Mouse (Mus musculus): ENCODE data around the gene Vmn2r27. TPM values are rescaled to one million over a fixed set of nuclear protein-coding genes. Genes with fewer than 3 reads are reported as not detected.

Gene Vmn2r27
- polyA plus RNA-seq (2012; rRNA removed) (not detected in 2 replicates), polyA plus RNA-seq (2014; fragmentation: Nextera tagmentation; extraction: Ambion mirVana) (not detected in 2 replicates)

DNA sequence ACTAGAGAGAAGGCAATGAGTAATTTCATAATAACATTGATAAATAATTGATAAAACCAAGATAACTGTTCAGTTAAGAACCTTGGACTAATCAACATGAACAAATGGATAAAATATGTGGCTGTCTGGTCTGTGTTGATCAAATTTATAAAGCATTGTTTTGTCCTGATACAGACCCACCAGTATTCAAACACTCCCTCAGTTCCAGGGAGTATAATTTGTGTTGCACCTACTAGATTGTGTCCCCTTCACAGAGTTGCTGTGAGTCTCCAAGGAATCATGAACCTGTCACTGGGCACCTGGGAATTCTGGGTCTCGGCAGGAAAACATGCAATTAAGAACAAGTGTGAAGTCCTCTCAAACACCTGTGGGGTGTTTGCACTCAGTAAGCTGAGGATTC lies at the start of gene Vmn2r27:
Gene Vmn2r27 (minus strand): TSS at position 101 of the 400 bp plus-strand sequence.
- no peaks in the 10 kb centered on the region for H3K36me3 ChIP-seq (ENCODE audit: control insufficient read depth, insufficient read depth, low read length)
- ATAC-seq (ENCODE audit: low FRiP score, low read depth), result no peak
- H3K4me2 ChIP-seq (replicated peaks; ENCODE audit: low read depth, low read length, severe bottlenecking), result no peak within 1 kb of the TSS
- DNase-seq (ENCODE audit: low spot score), result no peak
- H3K27ac ChIP-seq (replicated peaks; ENCODE audit: low read depth, low read length), result no peak within 1 kb of the TSS
- 69% methylated on average over 1 of the region's 1 CpGs for WGBS
- no peaks in the 10 kb centered on the region for H3K4me1 ChIP-seq (ENCODE audit: control insufficient read depth, insufficient read depth, low read length)
- H3K4me3 ChIP-seq (replicated peaks; ENCODE audit: low read length), result no peak within 1 kb of the TSS
- TF ChIP-seq POLR2A (IDR thresholded peaks at IDR 0.05; ENCODE audit: borderline replicate concordance, extremely low read depth, insufficient read depth, insufficient read length), result no peak
- H3K9ac ChIP-seq (ENCODE audit: low read depth, low read length, severe bottlenecking), result no peak within 1 kb of the TSS
- no peaks in the 10 kb centered on the region for H3K27me3 ChIP-seq (ENCODE audit: control insufficient read depth, insufficient read depth, low read length)
- no peaks in the 10 kb centered on the region for H3K9me3 ChIP-seq (ENCODE audit: control insufficient read depth, low read length)

DNA sequence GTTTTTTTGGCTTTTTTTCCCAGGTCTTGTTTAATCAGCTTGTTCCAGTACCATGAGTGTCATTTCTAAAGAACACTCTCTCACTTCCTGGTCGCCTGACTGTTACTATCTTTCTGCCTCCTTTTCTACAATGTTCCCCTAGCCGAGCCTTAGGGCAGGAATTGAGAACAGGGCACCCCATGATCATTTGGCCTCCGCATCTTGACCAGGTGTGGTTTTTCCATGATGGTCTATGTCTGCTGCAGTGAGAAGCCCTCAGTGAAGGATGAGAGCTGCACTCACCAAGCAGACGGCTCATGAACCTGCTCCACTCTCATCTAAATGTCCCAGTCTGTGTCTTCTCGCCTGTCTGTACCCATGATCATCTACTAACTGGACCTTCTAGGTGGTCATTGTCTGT lies 46.6 kb upstream of the Vmn2r27 start:
- Histone ChIP-seq H3K27ac (replicated peaks; ENCODE audit: low read depth, low read length) (no peak overlapping the region), H3K4me2 (replicated peaks; ENCODE audit: low read depth, low read length, severe bottlenecking) (no peak overlapping the region), H3K4me3 (replicated peaks; ENCODE audit: low read length) (no peak overlapping the region), H3K27me3 (ENCODE audit: control insufficient read depth, insufficient read depth, low read length) (no peaks in the 10 kb centered on the region), H3K36me3 (ENCODE audit: control insufficient read depth, insufficient read depth, low read length) (no peaks in the 10 kb centered on the region), H3K4me1 (ENCODE audit: control insufficient read depth, insufficient read depth, low read length) (no peaks in the 10 kb centered on the region), H3K9me3 (ENCODE audit: control insufficient read depth, low read length) (no peaks in the 10 kb centered on the region), H3K9ac (ENCODE audit: low read depth, low read length, severe bottlenecking) (no peak overlapping the region)
- WGBS, result 82% methylated on average over 5 of the region's 5 CpGs
- no peak for TF ChIP-seq POLR2A (IDR thresholded peaks at IDR 0.05; ENCODE audit: borderline replicate concordance, extremely low read depth, insufficient read depth, insufficient read length)
- ATAC-seq (ENCODE audit: low FRiP score, low read depth) (no peak), DNase-seq (ENCODE audit: low spot score) (no peak)

DNA sequence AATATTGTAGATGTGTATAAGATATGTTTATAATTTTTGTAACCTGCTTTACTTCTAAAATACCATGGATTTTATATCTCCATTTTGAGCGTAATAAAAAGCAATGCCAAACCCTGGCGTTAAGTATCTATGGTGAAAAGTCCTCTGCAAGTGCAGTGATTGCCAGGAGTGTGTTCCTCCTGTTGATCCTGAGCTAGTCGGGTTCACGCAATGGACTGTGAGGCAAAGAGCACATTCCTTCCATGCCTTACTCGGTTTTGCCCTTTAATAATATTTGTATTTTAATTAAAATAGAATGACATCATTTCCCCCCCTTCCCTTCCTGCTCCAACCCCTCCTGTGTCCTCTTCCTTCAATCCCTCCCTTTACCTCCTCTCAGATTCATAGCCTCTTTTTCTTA lies 46.0 kb upstream of the Vmn2r27 start:
- ATAC-seq (ENCODE audit: low FRiP score, low read depth) (no peak), DNase-seq (ENCODE audit: low spot score) (no peak)
- H3K27me3 ChIP-seq (ENCODE audit: control insufficient read depth, insufficient read depth, low read length), result no peaks in the 10 kb centered on the region
- H3K4me3 ChIP-seq (replicated peaks; ENCODE audit: low read length), result no peak overlapping the region
- H3K9ac ChIP-seq (ENCODE audit: low read depth, low read length, severe bottlenecking), result no peak overlapping the region
- no peaks in the 10 kb centered on the region for H3K4me1 ChIP-seq (ENCODE audit: control insufficient read depth, insufficient read depth, low read length)
- no peak overlapping the region for H3K27ac ChIP-seq (replicated peaks; ENCODE audit: low read depth, low read length)
- H3K9me3 ChIP-seq (ENCODE audit: control insufficient read depth, low read length), result no peaks in the 10 kb centered on the region
- no peak for TF ChIP-seq POLR2A (IDR thresholded peaks at IDR 0.05; ENCODE audit: borderline replicate concordance, extremely low read depth, insufficient read depth, insufficient read length)
- WGBS, result 73% methylated on average over 5 of the region's 5 CpGs
- no peak overlapping the region for H3K4me2 ChIP-seq (replicated peaks; ENCODE audit: low read depth, low read length, severe bottlenecking)
- no peaks in the 10 kb centered on the region for H3K36me3 ChIP-seq (ENCODE audit: control insufficient read depth, insufficient read depth, low read length)

DNA sequence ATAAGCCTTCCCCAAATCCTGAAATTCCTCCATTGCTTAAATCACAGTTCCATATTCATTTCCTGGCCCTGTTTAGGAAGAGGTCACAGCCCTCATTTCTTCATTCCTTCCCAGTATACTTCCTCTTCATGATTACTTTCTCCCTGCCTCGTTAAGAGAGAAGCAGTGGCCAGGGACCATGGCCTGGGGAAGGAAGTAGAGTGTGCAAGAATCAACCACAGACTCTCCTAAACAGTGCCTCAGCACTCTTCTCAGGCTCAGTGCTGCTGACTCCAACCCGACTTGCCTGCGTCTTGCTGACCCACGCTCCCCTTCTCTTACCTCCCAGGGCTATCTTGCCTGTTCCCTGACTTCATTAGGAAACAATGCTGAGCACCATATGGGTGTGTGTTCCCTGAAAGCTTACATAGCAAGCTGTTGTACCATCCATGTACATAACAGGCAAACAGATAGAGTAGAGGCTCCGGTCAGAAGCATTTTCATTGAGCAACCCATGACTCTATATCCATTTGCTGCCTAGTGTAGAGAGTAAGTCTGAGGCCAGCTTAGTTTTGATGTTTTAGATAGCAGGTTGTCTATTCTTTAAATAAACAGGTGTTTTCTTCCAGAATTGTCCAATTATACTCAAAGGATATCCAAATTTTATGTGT lies 41.7 kb upstream of the Vmn2r27 start:
- H3K9me3 ChIP-seq (ENCODE audit: control insufficient read depth, low read length), result no peaks in the 10 kb centered on the region
- H3K4me1 ChIP-seq (ENCODE audit: control insufficient read depth, insufficient read depth, low read length), result no peaks in the 10 kb centered on the region
- H3K27me3 ChIP-seq (ENCODE audit: control insufficient read depth, insufficient read depth, low read length), result no peaks in the 10 kb centered on the region
- no peak overlapping the region for H3K4me2 ChIP-seq (replicated peaks; ENCODE audit: low read depth, low read length, severe bottlenecking)
- DNase-seq (ENCODE audit: low spot score), result no peak
- no peaks in the 10 kb centered on the region for H3K36me3 ChIP-seq (ENCODE audit: control insufficient read depth, insufficient read depth, low read length)
- 61% methylated on average over 5 of the region's 5 CpGs for WGBS
- H3K4me3 ChIP-seq (replicated peaks; ENCODE audit: low read length), result no peak overlapping the region
- H3K27ac ChIP-seq (replicated peaks; ENCODE audit: low read depth, low read length), result no peak overlapping the region
- no peak overlapping the region for H3K9ac ChIP-seq (ENCODE audit: low read depth, low read length, severe bottlenecking)
- no peak for TF ChIP-seq POLR2A (IDR thresholded peaks at IDR 0.05; ENCODE audit: borderline replicate concordance, extremely low read depth, insufficient read depth, insufficient read length)
- ATAC-seq (ENCODE audit: low FRiP score, low read depth), result no peak

DNA sequence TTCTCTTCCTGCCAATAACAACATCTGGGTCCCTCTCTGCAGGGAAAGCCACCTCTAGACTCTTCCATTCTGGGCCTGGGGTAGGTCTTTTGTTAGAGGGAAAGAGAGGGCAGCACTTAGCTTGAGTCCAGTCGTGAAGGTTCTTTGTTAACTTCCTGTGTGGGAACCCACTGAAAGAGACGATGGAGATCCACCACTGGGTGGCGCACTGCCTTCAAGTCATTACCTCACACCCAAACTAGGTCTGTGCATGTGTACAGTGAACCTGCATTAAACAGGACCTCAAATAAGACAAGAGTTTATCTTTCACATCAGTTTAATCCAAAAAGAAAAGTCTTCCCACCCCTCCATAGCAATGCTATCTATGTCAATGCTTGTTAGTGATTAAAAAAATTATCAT lies 31.0 kb upstream of the Vmn2r27 start:
- Histone ChIP-seq H3K4me1 (ENCODE audit: control insufficient read depth, insufficient read depth, low read length) (no peaks in the 10 kb centered on the region), H3K9ac (ENCODE audit: low read depth, low read length, severe bottlenecking) (no peak overlapping the region), H3K27me3 (ENCODE audit: control insufficient read depth, insufficient read depth, low read length) (no peaks in the 10 kb centered on the region), H3K4me2 (replicated peaks; ENCODE audit: low read depth, low read length, severe bottlenecking) (no peak overlapping the region), H3K9me3 (ENCODE audit: control insufficient read depth, low read length) (no peaks in the 10 kb centered on the region), H3K27ac (replicated peaks; ENCODE audit: low read depth, low read length) (no peak overlapping the region), H3K4me3 (replicated peaks; ENCODE audit: low read length) (no peak overlapping the region), H3K36me3 (ENCODE audit: control insufficient read depth, insufficient read depth, low read length) (no peaks in the 10 kb centered on the region)
- ATAC-seq (ENCODE audit: low FRiP score, low read depth) (peak; percentile 50; the same call in 1 of the 2 replicates), DNase-seq (ENCODE audit: low spot score) (peak; percentile 75)
- WGBS, result 8% methylated on average over 3 of the region's 3 CpGs
- TF ChIP-seq POLR2A (IDR thresholded peaks at IDR 0.05; ENCODE audit: borderline replicate concordance, extremely low read depth, insufficient read depth, insufficient read length), result no peak
